Mouse (Mus musculus) testis, adult 2 months (tissue): ENCODE data around the gene Aass.

ENCODE experiments used
- CTCF ChIP-seq: fragments of 200-500 bp; IDR thresholded peaks from 2 replicates; pipeline ENCODE4 v1.5.1; 2012; ENCODE audit warnings: low read depth, mild to moderate bottlenecking, inconsistent platforms, low read length, moderate library complexity; ENCODE audit not compliant: control insufficient read depth, insufficient read depth, insufficient replicate concordance
- POLR2A ChIP-seq: fragments of 200-500 bp; IDR thresholded peaks from 2 replicates; pipeline ENCODE4 v1.6.1; 2012; ENCODE audit warnings: low read depth, mild to moderate bottlenecking, inconsistent platforms, low read length, moderate library complexity; ENCODE audit not compliant: control insufficient read depth

DNA sequence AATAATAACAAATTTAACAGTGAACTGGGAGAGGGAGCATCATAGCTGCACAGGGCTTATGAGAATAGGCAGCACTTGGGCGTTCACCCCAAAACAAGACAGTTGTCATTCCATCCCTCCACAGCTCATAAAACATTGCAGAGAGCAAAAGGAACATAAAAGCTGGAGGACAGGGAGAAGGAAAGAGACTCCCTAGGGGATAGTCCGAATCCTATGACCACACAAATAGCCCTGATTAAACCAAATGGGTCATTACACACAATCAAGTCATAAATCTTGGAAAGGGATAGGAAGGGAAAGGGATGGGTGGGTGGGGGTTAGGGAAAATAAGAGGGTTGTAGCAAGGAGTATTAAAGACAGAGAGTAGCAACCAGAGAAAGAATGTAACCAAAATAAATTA is 54.5 kb downstream of the Aass start:
- no peak for TF ChIP-seq POLR2A
- TF ChIP-seq CTCF: no peak
